Mouse (Mus musculus) liver, embryonic 14.5 days (tissue): ENCODE data around the gene Creb1.

ENCODE experiments used
- CTCF ChIP-seq: IDR thresholded peaks from 2 replicates; pipeline ENCODE4 v1.5.1; 2016; ENCODE audit warnings: antibody characterized with exemption, low read depth, control low read depth
- EP300 ChIP-seq: IDR thresholded peaks from 2 replicates; pipeline ENCODE4 v1.6.1; 2016; ENCODE audit warnings: antibody characterized with exemption, low read depth

- TF ChIP-seq CTCF = no peak
- TF ChIP-seq EP300 = no peak
Measured at GRCm38 (mm10) chr1:64527626-64528025, 4.8 kb upstream of the Creb1 start.
